Mouse (Mus musculus): Measurements from ENCODE around the gene Commd6. TPM values are rescaled to one million over a fixed set of nuclear protein-coding genes. Genes with fewer than 3 reads are reported as not detected.

Commd6 gene
- total RNA-seq, 1 experiment from 2014 or later: 24.2 TPM

Other genes with a start within 250 kb of the Commd6 start
- gene Tbc1d4, start 31.5 kb downstream of the Commd6 start, total RNA-seq (2017): 17.2 and 20.1 TPM in 2 replicates
- 74.5 and 76.4 TPM in 2 replicates for gene Uchl3, start 13.3 kb upstream of the Commd6 start, total RNA-seq (2017)
- gene Gm9922, start 89.1 kb upstream of the Commd6 start, total RNA-seq (2017): not detected in 2 replicates
- 0.23 and 0.49 TPM in 2 replicates for gene Lmo7, start 89.3 kb upstream of the Commd6 start, total RNA-seq (2017)